Mouse (Mus musculus): ENCODE data around the gene Arhgap21.
"Not testable (repeated sequence)": the region's sequence is repeated elsewhere in the genome, so short reads cannot be mapped to it uniquely, and the experiment has no call there.

Gene Arhgap21

DNA sequence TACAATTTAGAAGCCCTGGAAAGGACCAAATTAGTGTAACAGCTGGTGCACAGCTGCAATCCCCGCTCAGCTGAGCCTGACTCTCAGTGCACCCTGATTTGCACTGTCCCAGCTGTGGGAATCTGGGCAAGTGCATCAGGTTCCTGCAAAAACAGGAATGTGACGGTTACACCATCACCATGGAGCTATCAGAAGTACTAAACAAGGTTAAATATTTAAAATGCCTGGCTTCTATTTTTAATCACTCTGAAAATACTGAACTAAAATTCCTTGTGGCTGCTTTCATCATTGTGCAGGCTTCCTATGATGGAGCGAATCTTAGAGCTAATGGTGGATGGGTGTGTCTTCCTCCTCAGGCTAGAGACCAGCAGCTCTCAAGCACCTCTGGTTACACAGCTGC lies 29.3 kb downstream of the Arhgap21 start:
- peak; percentile 14 to 74 for DNase-seq

DNA sequence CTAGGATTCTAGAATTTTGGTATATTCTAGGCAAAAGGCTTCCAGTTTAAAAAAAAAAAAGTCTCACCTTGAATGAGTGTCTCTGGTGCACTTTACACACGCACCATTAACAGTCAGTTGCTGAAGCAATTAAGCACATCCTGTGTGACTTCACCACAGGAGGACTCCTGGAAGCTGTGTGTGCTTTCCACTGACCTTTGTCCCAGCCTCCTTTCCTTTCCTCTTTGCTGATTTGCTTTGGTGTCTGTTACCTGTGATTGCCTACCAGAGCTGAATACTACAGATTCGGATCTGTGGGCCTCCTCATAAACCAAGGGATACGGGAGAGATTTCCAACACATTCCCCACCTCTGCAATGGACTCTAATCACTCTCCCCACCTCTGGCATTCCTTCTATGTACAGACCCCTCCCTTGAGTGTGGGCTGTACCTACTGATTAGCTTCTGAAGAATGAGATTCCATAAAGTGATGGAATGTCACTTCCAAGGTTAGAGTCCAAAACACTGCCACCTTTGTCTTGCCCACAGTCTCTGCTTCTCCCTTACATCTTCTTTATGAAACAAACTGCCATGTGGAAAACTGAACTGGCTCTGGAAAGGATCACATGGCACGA lies 32.0 kb downstream of the Arhgap21 start:
- DNase-seq = no peak

DNA sequence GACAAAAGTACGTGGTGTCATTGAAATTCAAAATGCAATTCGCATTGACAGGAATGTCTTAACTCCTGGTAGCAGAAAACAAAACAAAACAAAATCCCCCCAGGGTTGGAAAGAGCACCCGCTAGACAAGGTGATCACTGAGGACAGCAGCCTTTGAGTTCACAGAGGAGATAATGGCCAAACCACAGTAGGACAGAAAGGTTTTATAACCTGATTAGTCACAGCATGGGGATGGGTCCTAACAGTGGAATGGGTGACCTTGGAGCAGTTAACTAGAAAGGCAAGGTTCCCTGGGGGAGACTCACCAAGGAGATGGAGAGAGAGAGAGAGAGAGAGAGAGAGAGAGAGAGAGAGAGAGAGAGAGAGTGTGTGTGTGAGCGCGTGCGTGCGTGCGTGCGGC lies 34.3 kb downstream of the Arhgap21 start:
- DNase-seq = no peak

DNA sequence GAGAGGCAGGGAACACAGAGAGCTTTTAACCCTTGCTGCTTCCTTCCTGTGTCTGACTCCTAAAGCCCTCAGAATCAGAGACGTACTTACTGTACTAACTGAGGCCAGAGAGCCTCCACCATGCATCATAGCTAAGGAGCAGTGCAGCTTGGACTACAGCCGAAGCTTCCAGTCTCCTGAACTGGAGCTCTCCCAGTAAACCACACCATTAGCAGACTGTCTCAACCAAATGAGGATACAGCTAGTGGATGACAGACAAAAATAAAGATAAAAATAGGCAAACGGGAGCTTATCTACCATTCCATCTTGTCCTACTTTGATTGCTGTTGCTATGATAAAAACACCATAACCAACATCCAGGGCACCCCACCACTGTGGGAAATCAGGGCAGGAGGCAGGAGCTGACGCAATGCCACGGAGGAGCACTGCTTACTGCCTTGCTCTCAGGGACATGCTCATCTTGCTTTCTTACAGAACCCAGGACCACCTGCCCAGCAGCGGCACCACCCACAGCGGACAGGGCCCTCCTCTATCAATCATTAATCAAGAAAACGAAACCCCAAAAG lies 35.9 kb downstream of the Arhgap21 start:
- DNase-seq = no peak

DNA sequence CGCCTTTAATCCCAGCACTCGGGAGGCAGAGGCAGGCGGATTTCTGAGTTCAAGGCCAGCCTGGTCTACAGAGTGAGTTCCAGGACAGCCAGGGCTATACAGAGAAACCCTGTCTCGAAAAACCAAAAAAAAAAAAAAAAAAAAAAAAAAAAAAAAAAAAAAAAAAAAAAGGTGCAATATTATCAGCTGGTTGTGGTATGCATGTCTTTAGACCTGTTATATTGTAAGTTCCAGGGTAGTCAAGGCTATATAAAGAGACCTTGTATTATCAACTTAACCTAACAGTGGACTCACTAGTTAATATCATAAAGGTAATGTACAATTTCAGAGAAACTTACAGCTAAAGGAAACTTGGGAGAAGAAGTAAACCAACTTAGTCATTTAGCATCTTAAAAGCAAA lies 36.9 kb downstream of the Arhgap21 start:
- not testable (repeated sequence) for DNase-seq

DNA sequence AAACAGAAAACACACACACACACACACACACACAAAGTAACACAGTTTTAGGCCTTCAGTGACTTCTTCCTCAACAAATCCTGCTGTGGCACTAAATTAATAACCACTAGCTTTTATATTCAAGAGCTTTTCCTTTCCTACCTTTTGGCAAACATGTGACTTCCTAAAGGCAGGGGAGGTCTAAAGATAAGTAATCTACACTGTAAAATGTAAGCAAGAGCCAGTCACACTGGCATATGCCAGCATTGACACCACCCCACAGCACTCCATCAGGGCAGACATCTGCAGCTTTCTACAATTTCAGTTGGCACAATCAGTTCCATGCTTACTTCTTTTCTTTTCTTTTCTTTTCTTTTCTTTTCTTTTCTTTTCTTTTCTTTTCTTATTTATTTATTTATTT lies 40.2 kb downstream of the Arhgap21 start:
- no peak for DNase-seq

DNA sequence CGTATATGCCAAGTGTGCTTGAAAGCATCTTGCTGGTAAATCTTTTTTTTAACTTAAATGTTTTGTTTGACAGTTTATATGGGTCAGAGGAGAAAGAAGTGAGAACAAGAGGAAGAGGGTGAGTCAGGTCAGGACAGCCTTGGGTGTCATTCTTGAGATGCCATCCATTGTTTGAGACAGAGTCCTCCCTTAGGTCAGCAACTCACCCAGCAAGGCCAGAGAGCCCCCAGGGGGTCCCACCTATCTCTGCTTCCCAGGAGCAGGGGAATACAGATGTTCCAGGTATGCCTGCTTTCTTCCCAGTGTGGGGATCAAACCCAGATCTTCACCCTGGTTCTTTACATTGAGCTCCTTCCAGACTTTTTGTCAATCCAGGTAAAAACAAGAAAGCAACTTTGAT lies 43.7 kb downstream of the Arhgap21 start:
- DNase-seq = no peak

DNA sequence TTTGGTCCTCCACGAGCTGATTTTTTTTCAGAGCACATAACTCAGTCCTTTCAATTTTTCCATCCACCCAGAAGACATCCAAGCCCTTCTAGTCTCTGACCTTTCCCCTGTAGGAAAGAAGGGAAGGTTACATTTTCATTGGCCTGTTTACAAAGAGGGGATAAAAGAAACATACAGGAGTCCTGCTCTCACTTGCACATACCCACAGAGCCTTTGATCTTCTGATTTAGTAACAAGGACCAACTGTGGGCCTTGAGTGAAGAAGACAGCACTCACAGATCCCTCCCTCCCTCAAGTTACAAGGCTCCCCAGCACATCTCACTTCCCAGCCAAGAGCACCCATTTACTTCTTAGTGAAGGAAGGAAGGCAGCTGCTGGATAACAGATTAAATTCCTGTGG lies 46.3 kb downstream of the Arhgap21 start:
- no peak for DNase-seq

DNA sequence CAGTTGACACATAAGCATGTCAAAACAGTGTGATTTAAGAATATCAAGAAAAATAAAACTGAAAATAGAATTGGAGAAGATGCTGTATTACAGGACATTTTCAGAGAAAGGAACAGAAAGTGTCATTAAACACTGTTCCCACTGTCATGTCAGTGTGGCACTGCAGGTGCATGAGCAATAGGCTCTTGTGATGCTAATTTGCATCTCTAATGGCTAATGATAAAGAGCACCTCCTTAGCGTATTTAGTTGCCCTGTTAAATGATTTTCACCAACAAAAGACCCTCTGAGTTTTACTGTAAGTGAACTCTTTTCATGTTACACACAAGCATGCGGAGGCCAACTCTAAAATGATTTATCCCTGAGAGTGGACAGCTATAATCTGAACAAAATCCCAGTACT lies 47.1 kb downstream of the Arhgap21 start:
- no peak for DNase-seq

DNA sequence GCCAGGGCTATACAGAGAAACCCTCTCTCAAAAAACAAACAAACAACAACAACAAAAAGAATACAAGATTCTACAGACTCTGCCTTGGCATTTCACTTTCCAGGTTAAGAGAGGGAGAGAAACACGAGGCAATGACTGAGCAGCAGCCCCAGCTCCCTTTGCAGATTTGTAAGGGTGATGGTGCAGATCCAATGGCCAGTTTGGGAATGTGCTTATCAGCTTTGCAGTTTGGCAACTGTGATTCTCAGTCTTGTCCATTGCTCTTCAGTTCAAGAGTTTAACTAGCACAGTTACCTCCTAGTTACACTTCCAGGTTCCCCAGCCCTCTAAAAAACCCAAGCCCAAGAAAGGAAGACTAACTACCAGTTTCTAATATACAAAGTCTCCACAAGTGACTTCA lies 47.7 kb downstream of the Arhgap21 start:
- DNase-seq = no peak

DNA sequence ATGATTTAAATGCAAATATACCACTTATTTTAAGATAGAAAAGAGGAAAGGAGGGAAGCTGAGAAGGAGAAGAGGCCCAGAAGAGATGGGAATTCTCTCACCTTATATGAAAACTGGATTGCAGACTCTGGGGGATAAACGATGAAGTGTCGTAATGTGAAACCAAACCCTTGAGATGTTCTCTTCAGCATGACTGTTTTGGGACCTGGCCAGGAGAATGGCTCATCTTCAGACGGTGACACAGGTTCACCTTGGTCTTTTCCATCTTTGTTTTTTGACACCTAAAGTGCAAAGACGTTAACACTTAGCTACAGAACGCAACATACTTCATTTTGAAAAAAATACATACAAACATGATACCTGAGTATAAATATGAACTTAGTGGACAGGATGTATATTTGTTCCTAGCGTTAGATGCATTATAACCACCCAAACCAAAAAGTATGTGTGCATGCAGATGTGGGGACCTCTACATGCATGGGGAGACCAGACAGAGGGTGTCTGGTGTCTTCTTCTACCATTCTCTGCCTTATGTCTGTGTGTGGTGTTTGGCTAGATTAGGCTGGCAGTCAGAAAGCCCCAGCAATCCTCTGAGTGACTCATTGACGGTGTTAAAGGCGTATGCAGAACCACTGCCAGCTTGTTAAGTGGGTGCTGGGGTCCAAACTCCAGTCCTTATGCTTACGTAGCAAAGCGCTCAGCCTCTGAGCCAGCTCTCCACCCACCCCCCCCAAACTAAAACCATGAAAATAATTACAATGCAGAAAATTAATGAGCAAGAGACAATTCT lies 54.0 kb downstream of the Arhgap21 start:
- no peak for DNase-seq

DNA sequence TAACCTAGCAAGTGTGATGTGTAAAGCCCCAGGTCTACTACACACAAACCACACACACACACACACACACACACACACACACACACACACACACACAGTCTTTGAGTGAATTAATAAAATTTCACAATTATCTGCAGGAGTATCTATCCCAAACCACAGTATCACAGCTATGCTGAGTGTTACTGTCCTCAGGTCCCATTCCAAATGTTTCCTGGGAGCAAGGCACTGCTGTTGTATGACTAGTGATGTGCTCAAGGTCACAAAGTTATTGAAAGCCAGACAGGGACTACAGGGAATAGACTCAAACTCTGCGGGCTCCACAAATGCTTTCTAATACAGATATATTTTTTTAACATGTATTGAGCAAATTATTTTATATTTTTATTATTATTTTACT lies 55.7 kb downstream of the Arhgap21 start:
- DNase-seq = no peak

DNA sequence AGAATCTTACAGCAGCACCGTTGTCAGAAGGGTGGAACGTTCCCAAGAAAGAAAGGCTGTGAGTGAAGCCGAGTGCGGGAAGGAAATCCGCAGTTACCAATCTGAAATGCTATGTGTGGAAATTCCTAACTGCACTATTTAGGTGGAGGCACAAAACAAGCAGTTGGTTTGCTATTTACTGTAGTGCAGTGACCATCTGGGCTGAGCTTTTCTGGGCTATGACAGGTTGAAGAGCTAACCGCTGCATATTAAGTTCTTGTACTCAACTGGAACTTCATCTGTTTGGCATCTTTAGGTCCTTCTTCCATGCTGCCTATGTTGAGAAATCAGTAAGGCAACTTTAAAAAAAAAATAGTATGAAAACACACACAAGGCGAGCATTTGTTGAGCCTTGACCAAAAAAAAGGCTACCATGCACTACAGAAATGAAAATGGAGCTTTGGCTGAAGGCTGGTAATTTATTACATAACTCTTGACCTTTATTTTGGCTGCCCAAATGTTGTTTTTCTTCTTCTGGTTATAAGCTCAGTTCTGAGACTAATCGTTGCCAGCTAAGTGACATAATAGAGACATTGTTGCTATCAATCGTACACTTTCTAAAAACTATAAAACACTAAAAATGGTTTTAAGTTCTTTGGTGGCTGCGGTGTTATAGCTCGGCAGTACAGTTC lies 56.2 kb downstream of the Arhgap21 start:
- no peak for DNase-seq

DNA sequence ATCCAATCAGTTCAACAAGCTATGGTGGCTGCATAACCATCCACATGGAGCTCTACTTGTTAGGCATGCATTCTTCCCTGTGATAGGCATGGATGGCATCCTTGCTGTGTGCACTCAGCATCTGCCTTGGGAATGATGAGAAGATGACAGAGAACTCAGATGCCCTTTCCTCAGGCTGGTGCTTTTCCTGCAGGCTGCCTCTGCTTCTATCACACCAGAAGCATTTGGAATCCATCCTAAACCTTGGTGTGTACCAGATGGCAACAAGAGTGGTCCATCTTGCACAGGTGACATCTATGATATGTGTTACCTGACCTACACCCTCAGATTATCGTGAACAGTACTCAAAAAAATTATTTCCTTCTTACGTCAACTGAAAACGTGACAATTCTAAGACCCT lies 58.2 kb downstream of the Arhgap21 start:
- DNase-seq = no peak

DNA sequence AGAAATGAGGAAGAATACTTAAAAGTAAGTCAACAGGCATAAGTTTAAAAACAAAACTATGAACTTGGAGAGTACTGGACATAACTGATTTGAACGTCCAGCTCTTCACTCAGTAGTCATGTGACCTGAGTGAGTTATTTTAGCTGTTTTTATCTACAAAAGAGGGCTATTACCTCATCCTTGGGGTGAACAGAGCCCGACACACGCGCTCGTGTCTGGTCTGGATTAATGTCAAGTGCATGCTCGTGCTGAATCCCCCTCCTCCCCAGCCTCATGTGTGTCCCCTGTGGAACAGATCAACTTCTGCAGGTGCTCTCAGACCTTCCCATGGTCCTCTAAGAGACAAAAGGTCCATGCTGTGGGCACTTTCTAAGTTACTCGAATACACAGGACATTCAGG lies 59.3 kb downstream of the Arhgap21 start:
- DNase-seq = no peak

DNA sequence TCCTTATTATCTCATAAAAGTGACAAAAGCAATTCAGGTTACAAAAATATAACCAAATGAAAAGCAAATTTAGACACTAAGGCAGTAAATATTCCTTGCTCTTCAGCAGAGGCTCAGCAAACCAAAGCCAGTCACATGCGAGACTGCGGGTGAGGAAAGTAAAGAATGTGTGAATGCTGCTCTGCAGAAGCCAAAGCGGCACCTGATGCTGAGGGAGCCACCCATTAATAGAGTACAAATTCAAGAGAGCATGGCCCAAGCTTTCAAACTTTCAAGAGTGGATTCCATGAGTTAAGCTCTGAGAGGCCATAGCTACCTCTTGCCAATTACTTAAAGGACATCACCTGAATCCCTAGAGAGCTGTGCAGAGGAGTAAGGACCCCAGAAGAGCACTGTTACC lies 61.4 kb downstream of the Arhgap21 start:
- no peak for DNase-seq

DNA sequence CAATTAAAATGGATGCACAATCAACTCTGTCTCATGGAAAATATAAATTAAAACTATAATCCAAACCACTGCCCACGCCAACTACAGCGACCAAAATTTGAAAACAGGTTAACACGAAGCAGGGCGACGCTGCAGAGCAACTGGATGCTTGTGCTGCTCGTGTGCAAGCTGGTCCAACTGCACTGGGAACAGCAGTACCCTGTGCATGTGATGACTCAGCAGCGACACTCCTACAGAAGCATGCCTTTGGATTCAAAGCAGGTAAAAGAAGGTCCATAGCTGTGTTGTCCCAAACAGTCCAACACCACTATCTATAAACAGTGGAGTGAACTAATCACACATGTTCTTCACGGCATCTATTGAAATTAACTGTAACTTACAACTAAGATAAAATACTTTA lies 63.3 kb downstream of the Arhgap21 start:
- no peak for DNase-seq

DNA sequence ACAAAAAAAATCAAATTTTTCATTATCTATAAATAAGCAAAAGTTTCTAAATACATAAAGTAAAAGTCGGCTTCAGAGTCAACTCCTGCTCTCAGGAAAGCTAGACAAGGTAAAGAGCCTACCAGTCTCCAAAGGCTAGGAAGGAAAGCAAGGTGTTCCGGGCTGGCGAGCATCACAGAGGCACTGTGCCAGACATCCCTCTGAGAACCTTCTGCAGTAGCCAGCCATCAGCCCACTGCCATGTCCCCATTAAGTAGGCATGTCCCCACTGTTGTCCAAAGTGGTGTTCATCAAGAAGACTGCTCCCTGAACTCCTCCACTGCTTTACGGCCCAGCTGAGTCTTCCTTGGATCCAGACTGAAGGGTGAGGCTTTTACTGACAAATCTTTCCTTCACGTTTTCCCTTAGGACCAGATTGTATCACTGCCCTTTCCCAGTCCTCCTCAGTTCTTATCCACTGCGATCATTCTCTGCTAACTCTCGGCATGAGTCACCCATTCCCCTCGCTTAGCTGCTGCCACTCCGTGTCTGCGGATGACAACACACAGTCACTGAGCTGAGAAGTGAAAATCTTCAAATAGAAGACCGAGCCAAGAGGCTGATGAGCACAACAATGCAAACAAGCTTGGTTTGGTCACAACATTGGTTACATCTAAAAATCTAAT lies 65.6 kb downstream of the Arhgap21 start:
- no peak for DNase-seq

DNA sequence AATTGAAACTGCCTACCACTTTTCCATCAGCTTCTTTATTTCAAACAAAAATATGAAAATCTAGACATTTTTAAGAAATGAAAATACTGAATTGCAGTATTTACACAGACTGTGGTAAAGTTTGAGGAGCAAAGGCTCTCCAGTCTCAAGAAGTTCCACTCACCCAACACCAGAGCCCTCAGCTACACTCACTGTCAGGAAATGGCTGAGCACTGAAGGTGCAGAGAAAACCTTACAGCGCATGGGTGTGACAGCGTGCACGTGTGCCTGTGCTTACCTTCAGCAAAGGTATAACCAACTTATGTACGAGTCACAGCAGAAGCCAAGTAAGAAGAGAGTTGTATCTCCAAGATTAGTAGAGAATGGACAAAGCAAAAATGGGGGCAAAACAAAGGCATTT lies 66.8 kb downstream of the Arhgap21 start:
- DNase-seq = no peak

DNA sequence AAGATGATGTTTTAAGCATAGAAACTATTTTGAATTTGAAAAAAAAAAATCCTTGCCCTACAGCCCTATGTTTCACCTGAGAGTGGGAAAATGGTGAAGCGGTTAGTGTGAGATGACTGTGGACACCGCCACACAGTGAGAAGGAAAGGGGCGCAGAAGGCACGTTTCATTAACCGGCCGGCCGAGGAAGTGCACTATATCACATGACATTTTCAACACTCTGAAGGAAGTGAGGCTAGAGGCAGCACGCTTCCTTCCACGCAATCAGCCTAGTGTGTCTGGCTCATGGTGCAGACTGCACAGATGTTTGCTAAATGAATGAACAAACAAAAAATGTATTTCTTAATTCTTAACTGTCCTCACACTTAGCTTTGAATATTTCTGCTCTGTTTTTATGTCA lies 69.4 kb downstream of the Arhgap21 start:
- DNase-seq = peak in 1 of 2 experiments; percentile 17

DNA sequence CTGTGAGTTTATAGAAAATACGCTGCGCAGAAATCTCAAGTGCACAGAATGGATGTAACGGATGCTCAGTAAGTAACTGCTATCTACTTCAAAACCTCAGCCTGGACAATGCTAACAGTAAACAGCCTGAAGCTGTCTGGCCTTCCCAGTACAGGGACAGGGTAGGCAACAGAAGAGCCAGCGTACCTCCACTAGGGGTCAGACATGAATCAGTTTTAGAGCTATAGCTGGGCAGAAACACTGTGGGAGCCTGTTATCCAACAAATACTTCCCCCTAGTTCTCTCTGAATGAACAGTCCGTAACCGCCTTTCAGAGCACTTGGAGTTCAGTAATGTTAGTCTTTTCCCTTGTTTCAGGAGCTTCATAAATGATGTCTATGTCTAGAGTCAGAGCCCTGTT lies 70.0 kb downstream of the Arhgap21 start:
- DNase-seq = peak; percentile 63 to 81

DNA sequence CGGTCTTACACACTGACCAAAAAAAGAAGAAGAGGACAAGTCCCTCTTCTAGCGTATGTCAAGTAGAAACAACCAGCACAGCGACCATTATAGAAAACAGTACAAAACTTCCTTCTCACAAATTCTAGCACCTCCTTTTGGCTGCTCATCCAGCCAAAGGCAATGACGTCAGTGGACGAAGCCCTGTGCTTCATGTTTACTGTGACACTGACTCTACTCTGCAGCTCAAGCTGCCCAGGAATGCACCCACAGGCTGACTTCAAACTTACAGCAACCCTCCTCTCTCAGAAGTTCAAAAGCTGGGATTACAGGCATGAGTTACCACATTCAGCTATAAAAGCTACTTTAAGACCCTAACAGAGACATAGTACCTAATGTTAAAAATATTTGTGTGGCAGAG lies 72.2 kb downstream of the Arhgap21 start:
- peak; percentile 22 to 39 for DNase-seq

DNA sequence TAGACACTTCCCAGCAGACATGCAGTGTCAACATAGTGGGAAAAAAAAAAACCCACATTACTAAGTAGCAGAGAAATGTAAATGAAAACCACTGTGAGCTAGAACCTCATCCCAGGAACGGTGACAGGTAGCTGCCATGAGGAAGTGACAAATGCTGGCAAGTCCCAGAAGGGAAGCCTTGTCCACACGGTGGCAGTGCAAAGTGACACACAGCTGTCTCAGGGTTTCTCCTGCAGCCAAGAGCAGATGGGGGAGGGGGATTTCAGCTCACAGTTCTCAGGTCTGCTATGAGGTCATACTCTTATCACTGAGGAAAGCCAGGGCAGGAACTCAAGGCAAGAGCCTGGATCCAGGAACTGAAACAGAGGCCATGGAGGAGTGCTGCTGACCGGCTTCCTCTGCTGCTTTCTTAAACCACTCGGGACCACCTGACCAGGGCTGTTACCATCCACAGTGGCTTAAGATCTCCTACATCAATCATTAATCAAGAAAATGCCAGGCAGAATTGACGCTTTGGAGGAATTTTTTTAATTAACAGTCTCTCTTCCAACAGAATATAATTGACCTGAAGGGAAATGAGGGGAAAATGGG lies 74.5 kb downstream of the Arhgap21 start:
- peak in 1 of 2 experiments; percentile 21 for DNase-seq
